Mouse (Mus musculus) effector memory CD4-positive, alpha-beta T cell, adult 7 months (primary cell): ENCODE measurements around the gene Trp53rkb. TPM values are rescaled to one million over a fixed set of nuclear protein-coding genes. Genes with fewer than 3 reads are reported as not detected.

Experiments
- polyA plus RNA-seq: library from polyadenylated mRNA; unstranded; fragments of 100-300 nt; shearing (Covaris generic); gene quantifications from one replicate; pipeline ENCODE4 v1.2.1, GENCODE M21; 2017

Trp53rkb gene
- polyA plus RNA-seq, result 3.8 TPM

GRCm38 (mm10) chr2:166792355-166792754, at the start of gene Trp53rkb:
Gene Trp53rkb, plus strand, starts transcription at chr2:166792531.

GRCm38 (mm10) chr2:166805250-166806172, 13.2 kb downstream of the Trp53rkb start, which contains the start of gene Arfgef2:
Gene Arfgef2, plus strand, starts transcription at chr2:166805588.

Other genes with a start within 250 kb of the Trp53rkb start
- 212 TPM for gene Prex1, start 78.7 kb upstream of the Trp53rkb start, polyA plus RNA-seq
- gene Arfgef2, start 13.1 kb downstream of the Trp53rkb start, polyA plus RNA-seq, result 23.1 TPM
- gene Cse1l, start 113.5 kb downstream of the Trp53rkb start, polyA plus RNA-seq, result 106 TPM
- gene Stau1, start 203.8 kb downstream of the Trp53rkb start, polyA plus RNA-seq, result 98.2 TPM
- gene Ddx27, start 222.7 kb downstream of the Trp53rkb start, polyA plus RNA-seq, result 68.1 TPM